Mouse (Mus musculus): ENCODE measurements around the gene Tgif1. TPM values are rescaled to one million over a fixed set of nuclear protein-coding genes. Genes with fewer than 3 reads are reported as not detected.

Gene Tgif1
- polyA plus RNA-seq (2012; rRNA removed): 17.2 and 19.2 TPM in 2 replicates

- peak; percentile 75 for DNase-seq (ENCODE audit: low read depth)
- TF ChIP-seq CTCF (IDR thresholded peaks at IDR 0.05; ENCODE audit: borderline replicate concordance, extremely low read depth, insufficient read depth, insufficient read length): no peak
- TF ChIP-seq POLR2A (IDR thresholded peaks at IDR 0.05; ENCODE audit: borderline replicate concordance, extremely low read depth, insufficient read depth, insufficient read length, poor library complexity, severe bottlenecking): no peak
These were observed at the start of gene Tgif1 for GRCm38 (mm10) chr17:70853436-70853905. Tgif1 (minus strand) TSS chr17:70853546.

GRCm38 (mm10) chr17:70900660-70901059 is 47.3 kb upstream of the Tgif1 start:
- TF ChIP-seq CTCF (IDR thresholded peaks at IDR 0.05; ENCODE audit: borderline replicate concordance, extremely low read depth, insufficient read depth, insufficient read length) (no peak), POLR2A (IDR thresholded peaks at IDR 0.05; ENCODE audit: borderline replicate concordance, extremely low read depth, insufficient read depth, insufficient read length, poor library complexity, severe bottlenecking) (no peak)
- DNase-seq (ENCODE audit: low read depth): no peak

- TF ChIP-seq CTCF (IDR thresholded peaks at IDR 0.05; ENCODE audit: borderline replicate concordance, extremely low read depth, insufficient read depth, insufficient read length) (no peak), POLR2A (IDR thresholded peaks at IDR 0.05; ENCODE audit: borderline replicate concordance, extremely low read depth, insufficient read depth, insufficient read length, poor library complexity, severe bottlenecking) (no peak)
- DNase-seq (ENCODE audit: low read depth): no peak
These were observed 46.3 kb upstream of the Tgif1 start for GRCm38 (mm10) chr17:70899642-70900041.

GRCm38 (mm10) chr17:70894867-70895266 is 41.5 kb upstream of the Tgif1 start:
- TF ChIP-seq CTCF (IDR thresholded peaks at IDR 0.05; ENCODE audit: borderline replicate concordance, extremely low read depth, insufficient read depth, insufficient read length): no peak
- TF ChIP-seq POLR2A (IDR thresholded peaks at IDR 0.05; ENCODE audit: borderline replicate concordance, extremely low read depth, insufficient read depth, insufficient read length, poor library complexity, severe bottlenecking): no peak
- DNase-seq (ENCODE audit: low read depth): peak; percentile 65

GRCm38 (mm10) chr17:70893151-70893550 is 39.8 kb upstream of the Tgif1 start:
- DNase-seq (ENCODE audit: low read depth): no peak
- TF ChIP-seq POLR2A (IDR thresholded peaks at IDR 0.05; ENCODE audit: borderline replicate concordance, extremely low read depth, insufficient read depth, insufficient read length, poor library complexity, severe bottlenecking) (no peak), CTCF (IDR thresholded peaks at IDR 0.05; ENCODE audit: borderline replicate concordance, extremely low read depth, insufficient read depth, insufficient read length) (no peak)

GRCm38 (mm10) chr17:70892288-70893096 is 39.1 kb upstream of the Tgif1 start:
- peak; percentile 35 for DNase-seq (ENCODE audit: low read depth)
- no peak for TF ChIP-seq POLR2A (IDR thresholded peaks at IDR 0.05; ENCODE audit: borderline replicate concordance, extremely low read depth, insufficient read depth, insufficient read length, poor library complexity, severe bottlenecking)
- no peak for TF ChIP-seq CTCF (IDR thresholded peaks at IDR 0.05; ENCODE audit: borderline replicate concordance, extremely low read depth, insufficient read depth, insufficient read length)

- TF ChIP-seq POLR2A (IDR thresholded peaks at IDR 0.05; ENCODE audit: borderline replicate concordance, extremely low read depth, insufficient read depth, insufficient read length, poor library complexity, severe bottlenecking) (no peak), CTCF (IDR thresholded peaks at IDR 0.05; ENCODE audit: borderline replicate concordance, extremely low read depth, insufficient read depth, insufficient read length) (no peak)
- no peak for DNase-seq (ENCODE audit: low read depth)
These were observed 37.2 kb upstream of the Tgif1 start for GRCm38 (mm10) chr17:70890571-70890970.

GRCm38 (mm10) chr17:70888657-70889056 is 35.3 kb upstream of the Tgif1 start:
- DNase-seq (ENCODE audit: low read depth): no peak
- TF ChIP-seq POLR2A (IDR thresholded peaks at IDR 0.05; ENCODE audit: borderline replicate concordance, extremely low read depth, insufficient read depth, insufficient read length, poor library complexity, severe bottlenecking) (no peak), CTCF (IDR thresholded peaks at IDR 0.05; ENCODE audit: borderline replicate concordance, extremely low read depth, insufficient read depth, insufficient read length) (no peak)

GRCm38 (mm10) chr17:70887848-70888247 is 34.5 kb upstream of the Tgif1 start:
- no peak for DNase-seq (ENCODE audit: low read depth)
- TF ChIP-seq CTCF (IDR thresholded peaks at IDR 0.05; ENCODE audit: borderline replicate concordance, extremely low read depth, insufficient read depth, insufficient read length) (no peak), POLR2A (IDR thresholded peaks at IDR 0.05; ENCODE audit: borderline replicate concordance, extremely low read depth, insufficient read depth, insufficient read length, poor library complexity, severe bottlenecking) (no peak)

GRCm38 (mm10) chr17:70886641-70887391 is 33.5 kb upstream of the Tgif1 start:
- TF ChIP-seq POLR2A (IDR thresholded peaks at IDR 0.05; ENCODE audit: borderline replicate concordance, extremely low read depth, insufficient read depth, insufficient read length, poor library complexity, severe bottlenecking) (no peak), CTCF (IDR thresholded peaks at IDR 0.05; ENCODE audit: borderline replicate concordance, extremely low read depth, insufficient read depth, insufficient read length) (no peak)
- DNase-seq (ENCODE audit: low read depth): no peak

- TF ChIP-seq CTCF (IDR thresholded peaks at IDR 0.05; ENCODE audit: borderline replicate concordance, extremely low read depth, insufficient read depth, insufficient read length) (no peak), POLR2A (IDR thresholded peaks at IDR 0.05; ENCODE audit: borderline replicate concordance, extremely low read depth, insufficient read depth, insufficient read length, poor library complexity, severe bottlenecking) (no peak)
- DNase-seq (ENCODE audit: low read depth): no peak
These were observed 32.5 kb upstream of the Tgif1 start for GRCm38 (mm10) chr17:70885868-70886267.

Data from brain, embryonic 14.5 days (tissue).